Mouse (Mus musculus) hindbrain, embryonic 15.5 days (tissue): Measurements from ENCODE around the gene Msi2. TPM values are rescaled to one million over a fixed set of nuclear protein-coding genes. Genes with fewer than 3 reads are reported as not detected.

Experiments used
- ATAC-seq: fragments of 200-750 bp; cut with Nextera tagmentation; 2 replicates; pipeline ENCODE4 v1.8.0; 2017; ENCODE audit warnings: low read depth, moderate number of reproducible peaks, moderate TSS enrichment; ENCODE audit not compliant: low FRiP score
- H3K27ac ChIP-seq: fragments of 300-500 bp; sonication (generic); replicated peaks from 2 replicates; pipeline ENCODE4 v1.5.1; 2015; ENCODE audit warnings: mild to moderate bottlenecking, inconsistent platforms
- H3K27me3 ChIP-seq: fragments of 300-500 bp; sonication (generic); 2 replicates; pipeline ENCODE4 v1.6.1; 2015; ENCODE audit warnings: control low read depth, inconsistent platforms
- H3K36me3 ChIP-seq: fragments of 300-500 bp; sonication (generic); 2 replicates; pipeline ENCODE4 v1.6.1; 2015; ENCODE audit warnings: control low read depth, inconsistent platforms
- H3K4me1 ChIP-seq: fragments of 300-500 bp; sonication (generic); replicated peaks from 2 replicates; pipeline ENCODE4 v1.6.1; 2015; ENCODE audit warnings: control low read depth, inconsistent platforms
- H3K4me2 ChIP-seq: fragments of 300-500 bp; sonication (generic); 2 replicates; pipeline ENCODE4 v1.6.1; 2015; ENCODE audit warnings: moderate library complexity, mild to moderate bottlenecking, inconsistent platforms
- H3K4me3 ChIP-seq: fragments of 300-500 bp; sonication (generic); 2 replicates; pipeline ENCODE4 v1.5.1; 2015; ENCODE audit warnings: mild to moderate bottlenecking, inconsistent platforms
- H3K9ac ChIP-seq: fragments of 300-500 bp; sonication (generic); 2 replicates; pipeline ENCODE4 v1.6.1; 2015; ENCODE audit warnings: inconsistent platforms
- H3K9me3 ChIP-seq: fragments of 300-500 bp; sonication (generic); 2 replicates; pipeline ENCODE4 v1.6.1; 2016; ENCODE audit warnings: control low read depth, inconsistent platforms
- WGBS: fragments of 180-500 bp; shearing (Covaris S2); methylation state at CpG from one replicate; pipeline ENCODE4 v1.1.7; 2015; 5-methylcytosine and 5-hydroxymethylcytosine counted together
- polyA plus RNA-seq: library from polyadenylated mRNA; unstranded; fragments of >200 nt; fragmentation: Nextera tagmentation; extraction: Ambion mirVana; gene quantifications from 2 replicates; pipeline ENCODE4 v1.2.1, GENCODE M21; 2015

Gene Msi2
- polyA plus RNA-seq, 1 experiment from 2014 or later = 35.9 TPM

GRCm38 (mm10) chr11:88646493-88646892 is 71.8 kb downstream of the Msi2 start:
- ATAC-seq = no peak

GRCm38 (mm10) chr11:88645821-88646220 is 72.5 kb downstream of the Msi2 start:
- H3K4me2 ChIP-seq = no peak overlapping the region
- no peaks in the 10 kb centered on the region for H3K9me3 ChIP-seq
- peaks cover 70% of the 10 kb centered on the region for H3K4me1 ChIP-seq
- H3K9ac ChIP-seq = no peak overlapping the region
- H3K36me3 ChIP-seq = no peaks in the 10 kb centered on the region
- 58% methylated on average over 7 of the region's 7 CpGs for WGBS
- ATAC-seq = no peak
- no peaks in the 10 kb centered on the region for H3K27me3 ChIP-seq
- no peak overlapping the region for H3K4me3 ChIP-seq
- H3K27ac ChIP-seq = peak overlapping the region; percentile 56

More at GRCm38 (mm10) chr11:88646493-88646892, 71.8 kb downstream of the Msi2 start:
- Histone ChIP-seq H3K4me3 (no peak overlapping the region), H3K27ac (peak overlapping the region; percentile 56), H3K4me2 (no peak overlapping the region), H3K9ac (no peak overlapping the region), H3K4me1 (peaks cover 74% of the 10 kb centered on the region), H3K9me3 (no peaks in the 10 kb centered on the region), H3K27me3 (no peaks in the 10 kb centered on the region), H3K36me3 (no peaks in the 10 kb centered on the region)
- WGBS = 75% methylated on average over 6 of the region's 6 CpGs

GRCm38 (mm10) chr11:88644719-88645118 is 73.6 kb downstream of the Msi2 start:
- 15% methylated on average over 7 of the region's 7 CpGs for WGBS
- H3K27ac ChIP-seq = peak overlapping the region; percentile 56
- no peaks in the 10 kb centered on the region for H3K27me3 ChIP-seq
- H3K4me2 ChIP-seq = 0 out of 2 replicates have a peak overlapping the region, but pooled peaks have one; percentile 11
- H3K4me1 ChIP-seq = peaks cover 63% of the 10 kb centered on the region
- ATAC-seq = no peak
- H3K9me3 ChIP-seq = no peaks in the 10 kb centered on the region
- H3K4me3 ChIP-seq = no peak overlapping the region
- no peaks in the 10 kb centered on the region for H3K36me3 ChIP-seq
- H3K9ac ChIP-seq = no peak overlapping the region

DNA sequence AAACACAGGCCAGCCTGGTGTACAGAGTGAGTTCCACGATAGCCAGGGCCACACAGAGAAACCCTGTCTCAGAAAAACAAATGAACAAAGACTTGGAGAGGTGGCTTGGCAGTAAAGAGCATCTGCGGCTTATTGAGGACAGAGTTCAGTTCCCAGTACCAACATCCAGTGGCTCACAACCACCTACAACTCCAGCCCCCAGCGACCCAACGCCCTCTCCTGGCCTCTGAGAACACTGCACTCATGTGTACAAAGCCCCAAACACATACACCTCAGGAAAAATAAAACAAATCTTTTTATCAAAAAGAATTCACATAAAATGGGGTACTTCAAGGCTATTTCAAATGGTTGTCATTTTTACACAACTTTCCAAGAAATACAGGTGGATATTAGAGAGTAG is 78.5 kb downstream of the Msi2 start:
- Histone ChIP-seq H3K4me1 (peaks cover 54% of the 10 kb centered on the region), H3K36me3 (no peaks in the 10 kb centered on the region), H3K9ac (no peak overlapping the region), H3K4me3 (no peak overlapping the region), H3K27ac (no peak overlapping the region), H3K27me3 (no peaks in the 10 kb centered on the region), H3K4me2 (no peak overlapping the region), H3K9me3 (no peaks in the 10 kb centered on the region)
- 53% methylated on average over 4 of the region's 4 CpGs for WGBS
- ATAC-seq = no peak

GRCm38 (mm10) chr11:88638936-88639542 is 79.3 kb downstream of the Msi2 start:
- 74% methylated on average over 6 of the region's 6 CpGs for WGBS
- H3K4me1 ChIP-seq = peaks cover 50% of the 10 kb centered on the region

DNA sequence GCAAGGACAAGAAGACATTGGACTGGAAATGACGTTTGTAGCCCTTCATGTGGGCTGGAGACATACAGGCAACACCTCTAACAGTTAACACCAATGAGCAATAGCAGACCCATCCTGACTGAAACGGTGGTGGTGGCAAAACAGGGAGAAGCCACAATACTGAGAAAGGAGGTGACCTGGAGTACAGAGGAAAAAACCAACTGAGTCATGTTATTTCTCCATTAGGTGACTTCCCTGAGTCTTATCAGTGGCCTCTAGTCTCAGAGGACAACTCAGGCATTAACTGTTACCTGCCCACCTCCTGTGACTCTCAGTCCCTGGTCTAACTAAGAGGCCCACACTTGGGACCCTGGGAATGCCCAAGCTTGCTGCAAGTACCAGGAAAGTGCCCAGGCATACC is 80.1 kb downstream of the Msi2 start:
- Histone ChIP-seq H3K4me1 (peaks cover 48% of the 10 kb centered on the region), H3K4me3 (no peak overlapping the region), H3K9ac (no peak overlapping the region), H3K27ac (peak overlapping the region; percentile 58), H3K9me3 (no peaks in the 10 kb centered on the region), H3K4me2 (no peak overlapping the region), H3K36me3 (no peaks in the 10 kb centered on the region), H3K27me3 (no peaks in the 10 kb centered on the region)
- 83% methylated on average over 2 of the region's 2 CpGs for WGBS
- ATAC-seq = no peak

More at GRCm38 (mm10) chr11:88638936-88639542, 79.3 kb downstream of the Msi2 start:
- H3K9ac ChIP-seq = no peak overlapping the region
- no peak overlapping the region for H3K4me3 ChIP-seq
- peak overlapping the region; percentile 58 for H3K27ac ChIP-seq
- no peak for ATAC-seq
- H3K9me3 ChIP-seq = no peaks in the 10 kb centered on the region
- H3K4me2 ChIP-seq = no peak overlapping the region
- no peaks in the 10 kb centered on the region for H3K36me3 ChIP-seq
- no peaks in the 10 kb centered on the region for H3K27me3 ChIP-seq

DNA sequence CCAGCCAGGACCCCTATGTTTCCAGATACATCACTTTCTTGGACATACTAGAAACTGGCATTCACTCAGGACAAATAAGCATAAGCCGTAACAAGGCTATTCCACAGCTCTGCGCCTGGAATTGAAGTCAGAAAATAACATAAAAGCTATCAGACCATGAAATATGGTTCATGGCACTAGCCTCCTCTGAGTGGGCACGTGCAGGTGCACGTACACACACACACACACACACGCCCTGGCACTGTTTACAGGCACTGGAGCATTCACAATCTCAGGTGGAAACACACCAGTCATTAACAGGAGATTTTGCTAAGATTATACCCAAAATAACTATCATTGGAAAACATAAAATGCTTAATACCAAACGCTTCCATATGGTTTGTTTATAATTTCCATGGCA is 81.4 kb downstream of the Msi2 start:
- H3K27ac ChIP-seq = no peak overlapping the region
- H3K27me3 ChIP-seq = no peaks in the 10 kb centered on the region
- no peak for ATAC-seq
- H3K4me3 ChIP-seq = no peak overlapping the region
- WGBS = 69% methylated on average over 6 of the region's 6 CpGs
- H3K9ac ChIP-seq = no peak overlapping the region
- no peaks in the 10 kb centered on the region for H3K36me3 ChIP-seq
- H3K4me1 ChIP-seq = peaks cover 43% of the 10 kb centered on the region
- H3K9me3 ChIP-seq = no peaks in the 10 kb centered on the region
- no peak overlapping the region for H3K4me2 ChIP-seq

- Histone ChIP-seq H3K27ac (no peak overlapping the region), H3K36me3 (no peaks in the 10 kb centered on the region), H3K9ac (no peak overlapping the region), H3K27me3 (no peaks in the 10 kb centered on the region), H3K4me3 (no peak overlapping the region), H3K4me2 (no peak overlapping the region), H3K4me1 (peaks cover 43% of the 10 kb centered on the region), H3K9me3 (no peaks in the 10 kb centered on the region)
- ATAC-seq = no peak
- WGBS = 84% methylated on average over 5 of the region's 5 CpGs
Observed at GRCm38 (mm10) chr11:88636319-88636718, 82.0 kb downstream of the Msi2 start.

GRCm38 (mm10) chr11:88634627-88635026 is 83.7 kb downstream of the Msi2 start:
- Histone ChIP-seq H3K36me3 (no peaks in the 10 kb centered on the region), H3K9me3 (no peaks in the 10 kb centered on the region), H3K27ac (peak overlapping the region; percentile 16; the same call in 1 of the 2 replicates), H3K4me1 (peaks cover 49% of the 10 kb centered on the region), H3K4me2 (no peak overlapping the region), H3K27me3 (no peaks in the 10 kb centered on the region), H3K4me3 (no peak overlapping the region), H3K9ac (no peak overlapping the region)
- 57% methylated on average over 1 of the region's 1 CpGs for WGBS
- ATAC-seq = no peak

DNA sequence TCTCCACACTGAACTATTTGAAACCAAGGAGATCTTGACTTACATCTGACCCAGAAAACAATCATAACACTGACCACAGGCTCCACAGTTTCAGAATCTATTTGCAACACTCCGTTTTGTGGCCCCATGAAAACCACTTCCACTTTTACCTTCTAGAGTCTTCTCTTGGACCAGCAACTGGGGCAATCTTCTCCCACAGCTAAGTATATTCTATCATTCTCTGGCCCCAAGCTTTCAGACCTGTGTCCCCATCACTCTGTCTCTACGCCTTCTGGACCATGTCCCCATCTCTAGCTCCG is 86.4 kb downstream of the Msi2 start:
- no peak overlapping the region for H3K4me2 ChIP-seq
- H3K27me3 ChIP-seq = no peaks in the 10 kb centered on the region
- H3K27ac ChIP-seq = no peak overlapping the region
- H3K9ac ChIP-seq = no peak overlapping the region
- H3K4me3 ChIP-seq = no peak overlapping the region
- ATAC-seq = no peak
- WGBS = 86% methylated on average over 3 of the region's 3 CpGs
- H3K9me3 ChIP-seq = no peaks in the 10 kb centered on the region
- no peaks in the 10 kb centered on the region for H3K36me3 ChIP-seq
- peaks cover 49% of the 10 kb centered on the region for H3K4me1 ChIP-seq

GRCm38 (mm10) chr11:88631084-88631931 is 87.0 kb downstream of the Msi2 start:
- H3K4me3 ChIP-seq = no peak overlapping the region
- H3K4me2 ChIP-seq = no peak overlapping the region
- no peak overlapping the region for H3K9ac ChIP-seq
- 77% methylated on average over 8 of the region's 8 CpGs for WGBS
- H3K36me3 ChIP-seq = no peaks in the 10 kb centered on the region
- ATAC-seq = no peak
- H3K9me3 ChIP-seq = no peaks in the 10 kb centered on the region
- H3K27me3 ChIP-seq = no peaks in the 10 kb centered on the region
- peaks cover 48% of the 10 kb centered on the region for H3K4me1 ChIP-seq
- H3K27ac ChIP-seq = no peak overlapping the region

GRCm38 (mm10) chr11:88629619-88630018 is 88.7 kb downstream of the Msi2 start:
- H3K36me3 ChIP-seq = no peaks in the 10 kb centered on the region
- no peaks in the 10 kb centered on the region for H3K27me3 ChIP-seq
- WGBS = 28% methylated on average over 4 of the region's 4 CpGs
- no peak overlapping the region for H3K4me2 ChIP-seq
- H3K4me1 ChIP-seq = peaks cover 46% of the 10 kb centered on the region
- H3K27ac ChIP-seq = peak overlapping the region; percentile 73
- ATAC-seq = 0 out of 2 replicates have a peak, but pooled peaks have one; percentile 35
- H3K4me3 ChIP-seq = no peak overlapping the region
- H3K9ac ChIP-seq = no peak overlapping the region
- no peaks in the 10 kb centered on the region for H3K9me3 ChIP-seq
